Mouse (Mus musculus): ENCODE data around the gene Cul4b. TPM values are rescaled to one million over a fixed set of nuclear protein-coding genes. Genes with fewer than 3 reads are reported as not detected.
"Not testable (repeated sequence)": the region's sequence is repeated elsewhere in the genome, so short reads cannot be mapped to it uniquely, and the experiment has no call there.

The Cul4b gene
- polyA plus RNA-seq, 1 experiment from 2014 or later = 39.6 TPM

- not testable (repeated sequence) for DNase-seq (ENCODE audit: low spot score); H3K4me3 ChIP-seq (ENCODE audit: low read depth, low read length); ATAC-seq (replicated peaks; ENCODE audit: low FRiP score)
These were observed 90.5 kb downstream of the Cul4b start for GRCm38 (mm10) chrX:38485464-38485863.

More at GRCm38 (mm10) chrX:38485464-38485863, 90.5 kb downstream of the Cul4b start:
- 34% methylated on average over 20 of the region's 20 CpGs for WGBS
- H3K27ac ChIP-seq (ENCODE audit: low read depth, low read length); H3K27me3 ChIP-seq (replicated peaks; ENCODE audit: control insufficient read depth, insufficient read depth, low read length); H3K9ac ChIP-seq (ENCODE audit: low read depth, low read length); H3K36me3 ChIP-seq (ENCODE audit: control insufficient read depth, insufficient read depth, low read length); H3K4me1 ChIP-seq (replicated peaks; ENCODE audit: control insufficient read depth, insufficient read depth, low read length); H3K9me3 ChIP-seq (ENCODE audit: control insufficient read depth, low read length): not testable (repeated sequence)
- H3K4me2 ChIP-seq = peak overlapping the region; percentile 17; the same call in 1 of the 2 replicates

Other genes starting within 250 kb of the Cul4b start
- gene Lamp2, start 119.7 kb downstream of the Cul4b start, polyA plus RNA-seq (2014; fragmentation: Nextera tagmentation; extraction: Ambion mirVana) = 76.0 and 81.4 TPM in 2 replicates
- gene Mcts1, start 24.4 kb upstream of the Cul4b start, polyA plus RNA-seq (2014; fragmentation: Nextera tagmentation; extraction: Ambion mirVana) = 84.6 and 86.6 TPM in 2 replicates
- gene C1galt1c1, start 58.9 kb upstream of the Cul4b start, polyA plus RNA-seq (2014; fragmentation: Nextera tagmentation; extraction: Ambion mirVana) = 18.1 and 22.1 TPM in 2 replicates
- 0.23 TPM in 1 of 2 replicates, not detected in the other for gene 6030498E09Rik, start 196.5 kb upstream of the Cul4b start, polyA plus RNA-seq (2014; fragmentation: Nextera tagmentation; extraction: Ambion mirVana)